Mouse (Mus musculus): ENCODE results near the gene Slc16a13.

Slc16a13 gene

DNA sequence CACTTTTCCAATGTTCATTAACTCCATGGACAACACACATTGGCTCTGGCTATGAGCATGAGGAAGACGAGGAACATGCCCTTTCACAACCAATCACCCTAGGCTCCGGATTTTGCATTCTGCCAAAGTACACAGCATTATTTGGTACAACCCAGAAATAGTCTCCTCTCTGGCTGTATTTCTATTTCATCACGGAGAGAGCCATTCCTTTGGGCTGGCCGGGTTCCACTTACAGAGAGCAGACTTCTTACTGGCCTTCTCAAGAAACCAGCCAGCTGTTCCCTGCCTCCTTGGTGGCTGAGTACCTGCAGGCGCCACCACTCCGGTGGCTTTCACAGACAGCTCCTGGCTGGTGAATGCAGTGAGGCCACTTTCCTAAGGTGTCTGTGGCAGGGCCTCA is 8.4 kb downstream of the Slc16a13 start, which contains the start of gene Slc16a11:
Gene Slc16a11, plus strand, starts transcription at position 330 of the 400 bp plus-strand sequence.
- DNase-seq (ENCODE audit: low spot score in 2 of 2) = peak in 1 of 2 experiments; percentile 25

DNA sequence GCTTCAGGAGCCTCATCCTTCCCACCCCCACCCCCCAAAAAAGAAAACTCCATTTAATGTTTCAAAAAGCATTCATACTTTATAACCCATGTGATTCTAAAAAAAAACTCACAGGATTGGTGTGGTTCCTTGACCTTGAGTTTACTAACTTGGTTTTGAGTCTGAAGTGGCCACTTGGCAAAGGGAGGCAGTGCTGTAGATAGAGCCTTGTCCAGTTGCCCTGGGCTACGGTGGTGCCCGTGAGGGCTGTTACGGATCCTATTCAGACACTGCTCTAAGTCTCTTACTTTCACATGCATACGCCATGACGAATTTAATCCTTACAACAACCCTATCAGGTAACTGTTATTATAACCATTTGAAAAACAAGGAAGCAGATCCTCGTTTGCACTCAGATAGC is 8.9 kb downstream of the Slc16a13 start:
- DNase-seq (ENCODE audit: low spot score in 2 of 2) = no peak

GRCm38 (mm10) chr11:70210681-70211080 is 10.2 kb downstream of the Slc16a13 start:
- no peak for DNase-seq (ENCODE audit: low spot score in 2 of 2)

- DNase-seq (ENCODE audit: low spot score in 2 of 2) = no peak
These were observed 12.0 kb downstream of the Slc16a13 start for GRCm38 (mm10) chr11:70208778-70209388.

GRCm38 (mm10) chr11:70207283-70207682 is 13.6 kb downstream of the Slc16a13 start:
- peak in 1 of 2 experiments; percentile 31 for DNase-seq (ENCODE audit: low spot score in 2 of 2)

GRCm38 (mm10) chr11:70206801-70207200 is 14.1 kb downstream of the Slc16a13 start:
- DNase-seq (ENCODE audit: low spot score in 2 of 2) = no peak

DNA sequence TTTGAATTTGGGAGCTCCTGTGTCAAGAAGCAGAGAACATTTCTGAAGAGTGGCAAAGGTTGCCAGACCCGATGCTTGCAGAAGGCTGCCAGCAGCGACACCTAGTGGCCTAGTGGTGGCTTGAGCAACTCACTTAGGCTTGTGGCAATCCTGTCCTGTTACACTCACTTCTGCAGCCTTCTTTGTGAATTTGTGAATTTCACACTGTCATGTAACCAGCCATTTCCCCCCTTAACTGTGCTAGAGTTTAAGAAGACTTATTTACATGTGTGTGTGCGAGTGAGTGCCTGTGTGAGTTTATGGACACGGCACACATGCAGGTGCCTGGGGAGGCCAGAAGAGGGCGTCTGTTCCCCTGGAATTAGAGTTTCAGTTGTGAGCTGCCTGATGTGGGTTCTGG is 19.2 kb downstream of the Slc16a13 start:
- DNase-seq (ENCODE audit: low spot score in 2 of 2) = peak; percentile 36 to 68

DNA sequence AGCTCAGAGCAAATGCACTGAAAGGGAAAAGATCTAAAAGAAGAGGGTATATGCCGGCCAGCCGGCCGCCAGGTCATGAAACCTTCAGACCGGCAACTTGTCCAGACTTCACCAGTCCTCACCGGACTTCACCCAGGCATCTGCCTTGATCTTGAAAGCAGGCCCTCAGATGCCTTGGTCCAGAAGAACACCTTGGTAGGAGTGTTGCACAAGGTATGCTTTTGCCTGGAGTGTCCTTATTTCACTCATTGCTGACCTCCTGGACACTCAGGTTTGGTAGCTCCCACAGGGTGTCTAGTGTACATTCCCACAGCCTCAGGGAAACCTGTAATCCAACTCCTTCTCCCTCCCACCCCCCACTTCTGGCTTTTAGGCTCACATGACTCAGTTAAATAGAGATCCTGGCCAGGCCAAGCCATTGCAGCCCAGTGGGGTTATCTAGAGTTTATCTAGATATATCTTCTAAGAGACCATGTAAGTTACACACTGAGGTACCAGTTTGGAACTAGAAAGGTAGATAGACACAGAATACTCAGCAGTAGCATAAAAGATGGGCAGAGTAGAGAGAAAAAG is 20.7 kb downstream of the Slc16a13 start:
- DNase-seq (ENCODE audit: low spot score in 2 of 2) = no peak

GRCm38 (mm10) chr11:70199107-70199506 is 21.8 kb downstream of the Slc16a13 start:
- DNase-seq (ENCODE audit: low spot score in 2 of 2) = no peak

DNA sequence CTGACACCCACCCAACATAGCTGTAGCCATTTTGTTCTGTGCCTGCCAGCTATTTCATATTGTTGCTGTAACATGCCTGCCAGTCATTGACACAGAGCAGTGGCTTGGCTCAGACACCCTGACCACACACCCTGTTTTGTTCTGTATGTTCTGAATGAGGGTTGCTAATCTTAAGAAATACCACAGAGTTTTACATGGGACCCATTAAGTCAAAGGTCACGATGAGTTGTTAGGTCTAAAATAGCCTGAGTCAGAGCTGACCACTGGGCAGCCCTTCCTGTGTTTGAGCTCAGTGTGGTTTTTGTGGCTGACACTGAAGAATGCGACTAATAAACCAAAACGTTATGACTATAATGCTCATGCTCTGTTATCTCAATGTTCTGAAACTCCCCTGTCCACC is 22.5 kb downstream of the Slc16a13 start:
- DNase-seq (ENCODE audit: low spot score in 2 of 2) = no peak

GRCm38 (mm10) chr11:70193354-70194285 is 27.2 kb downstream of the Slc16a13 start:
- no peak for DNase-seq (ENCODE audit: low spot score in 2 of 2)

DNA sequence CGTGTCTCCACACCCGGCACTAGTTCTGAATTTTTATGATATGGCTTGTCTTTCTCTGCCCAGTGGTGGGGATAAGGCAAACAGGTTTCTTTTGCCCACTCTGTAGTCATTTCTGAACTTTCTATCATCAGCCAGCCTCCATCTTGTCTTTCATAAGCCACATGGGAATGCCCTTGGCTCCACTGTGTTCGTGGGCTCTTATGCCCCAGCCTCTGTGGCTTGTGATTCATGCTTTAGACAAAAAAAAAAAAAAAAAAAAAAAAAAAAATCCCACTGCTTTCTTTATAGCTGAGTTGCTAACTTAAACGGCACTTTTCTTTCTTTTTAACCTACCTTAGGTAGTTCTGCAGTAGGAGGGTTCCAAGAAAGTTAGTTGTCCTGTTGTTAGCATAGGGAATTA is 28.7 kb downstream of the Slc16a13 start:
- DNase-seq (ENCODE audit: low spot score in 2 of 2) = no peak

DNA sequence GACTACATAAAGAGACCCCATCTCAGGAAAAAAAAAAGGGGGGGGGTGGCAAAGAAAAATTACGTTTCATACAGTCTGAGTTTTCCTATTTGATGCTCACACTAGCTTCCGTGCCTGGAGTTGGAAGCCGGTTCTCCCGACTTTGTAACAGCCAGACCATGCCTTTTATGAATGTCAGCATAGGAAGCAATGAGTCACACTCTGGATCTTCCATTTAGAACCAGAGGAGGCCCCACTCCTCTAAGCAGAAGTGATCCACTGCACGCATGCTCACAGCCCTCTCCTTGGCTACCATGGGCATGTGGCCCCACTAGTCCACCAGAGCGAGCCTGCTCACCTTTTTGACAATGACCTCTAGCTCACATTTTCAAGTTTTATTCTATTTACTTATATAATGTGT is 29.7 kb downstream of the Slc16a13 start:
- no peak for DNase-seq (ENCODE audit: low spot score in 2 of 2)

DNA sequence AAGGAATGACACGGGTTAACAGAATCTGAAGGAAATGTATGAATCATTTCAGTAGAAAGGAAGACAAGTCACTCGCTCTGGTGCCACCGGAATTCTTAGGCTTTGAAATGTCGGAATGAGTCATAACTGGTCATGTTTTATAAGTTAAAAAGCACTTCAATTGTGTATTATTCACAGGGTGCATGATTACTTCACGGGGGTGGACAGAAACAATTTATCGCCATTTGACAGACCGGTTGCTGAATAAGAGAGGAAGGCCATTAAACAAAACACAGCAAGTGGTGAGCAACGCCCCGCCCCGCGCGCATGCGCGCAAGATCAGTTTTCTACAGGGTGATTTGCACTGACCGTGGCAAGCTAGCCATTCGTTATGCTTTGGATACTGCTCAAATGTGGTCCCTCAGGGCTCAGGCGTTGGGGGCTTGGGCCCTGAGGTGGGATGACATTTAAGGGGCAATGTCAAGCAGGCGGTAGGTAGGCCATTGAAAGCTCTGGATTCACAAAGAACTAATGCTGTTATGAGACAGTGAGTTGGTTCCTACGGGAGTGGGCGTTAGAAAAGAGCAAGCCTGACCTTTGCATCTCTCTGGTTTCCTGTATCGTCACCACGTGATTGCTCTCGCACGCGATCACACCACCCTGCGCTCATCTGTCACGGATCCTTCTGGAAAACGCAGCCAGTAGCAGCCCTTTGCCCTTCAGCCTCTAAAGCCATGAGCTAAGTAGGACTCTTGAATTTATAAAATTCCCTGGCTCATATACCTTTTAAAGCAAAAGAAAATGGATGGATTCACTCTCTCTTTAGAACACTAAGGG is 31.3 kb downstream of the Slc16a13 start:
- DNase-seq (ENCODE audit: low spot score in 2 of 2) = no peak

DNA sequence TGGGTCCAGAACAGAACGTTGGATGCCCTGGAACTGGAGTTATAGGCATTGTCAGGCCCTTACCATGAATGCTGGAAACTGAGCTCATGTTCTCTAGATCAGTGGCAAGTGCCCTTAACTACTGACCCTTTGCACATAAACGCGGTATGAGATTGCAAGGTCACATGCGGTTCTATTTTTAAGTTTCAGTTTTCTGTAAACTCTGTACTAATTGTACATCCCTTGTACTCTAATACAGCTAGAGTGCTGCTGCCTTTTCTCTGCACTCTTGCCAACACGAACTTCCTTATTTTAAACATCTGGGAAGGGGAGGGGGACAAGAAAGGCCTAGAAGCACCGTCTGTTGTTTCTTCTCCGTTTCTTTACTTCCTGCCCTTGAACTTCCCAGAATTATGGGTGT is 35.7 kb downstream of the Slc16a13 start:
- peak in 1 of 2 experiments; percentile 45 for DNase-seq (ENCODE audit: low spot score in 2 of 2)

DNA sequence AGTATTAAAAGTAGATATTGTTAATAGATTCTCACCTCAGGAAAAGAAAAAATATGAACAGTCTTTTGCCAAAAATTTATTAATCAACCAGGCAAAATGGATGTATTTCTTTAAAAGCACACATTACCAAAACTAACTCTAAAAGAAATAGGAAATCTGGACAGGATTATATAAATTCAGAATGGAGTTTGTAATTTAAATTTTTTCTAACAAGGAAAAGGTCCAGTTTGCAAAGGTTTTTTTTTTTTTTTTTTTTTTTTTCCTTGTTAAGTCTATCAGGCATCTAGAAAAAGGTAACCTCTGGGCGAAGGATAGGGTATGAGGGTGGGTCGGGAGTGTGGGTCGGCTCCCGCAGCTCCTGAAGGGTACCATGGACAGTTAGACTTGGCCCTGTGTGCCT is 40.4 kb downstream of the Slc16a13 start:
- no peak for DNase-seq (ENCODE audit: low spot score in 2 of 2)

DNA sequence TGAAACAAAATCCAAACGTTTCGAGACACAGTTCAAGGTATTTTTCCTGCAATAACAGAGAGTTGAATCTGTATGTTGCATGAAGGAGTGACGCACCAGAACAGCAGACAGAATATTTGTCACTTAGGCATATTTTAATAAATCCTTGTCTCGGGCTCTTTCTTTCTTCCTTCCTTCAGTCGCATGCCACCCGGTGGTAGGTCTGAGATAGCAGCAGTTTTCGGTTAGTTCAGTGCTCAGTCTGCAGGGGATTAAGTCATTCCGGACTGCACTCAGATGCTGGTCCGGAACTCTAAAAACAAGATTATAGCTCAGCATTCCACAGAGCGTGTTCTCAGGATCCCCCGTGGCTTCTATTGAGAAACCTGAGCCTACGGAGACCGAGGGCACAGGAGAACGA is 41.5 kb downstream of the Slc16a13 start:
- no peak for DNase-seq (ENCODE audit: low spot score in 2 of 2)

DNA sequence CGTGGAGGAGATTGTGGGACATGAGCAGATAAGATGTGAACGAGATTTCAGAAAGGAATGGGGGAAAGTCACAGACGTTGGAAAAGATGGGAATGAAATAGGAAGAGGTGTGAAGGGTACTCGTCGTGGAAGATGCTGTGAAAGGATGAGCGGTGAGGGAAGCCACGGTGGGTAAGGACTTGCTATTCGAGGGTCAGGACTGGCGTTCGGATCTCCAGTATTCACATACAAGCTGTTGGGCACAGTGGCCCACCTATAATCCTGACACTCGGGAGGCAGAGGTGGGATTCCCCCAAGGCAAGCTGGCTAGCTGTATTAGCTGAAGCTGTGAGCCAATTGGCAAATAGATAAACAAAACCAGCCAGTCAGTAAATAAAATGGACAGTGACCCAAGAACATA is 42.1 kb downstream of the Slc16a13 start:
- no peak for DNase-seq (ENCODE audit: low spot score in 2 of 2)

GRCm38 (mm10) chr11:70178311-70178710 is 42.6 kb downstream of the Slc16a13 start:
- no peak for DNase-seq (ENCODE audit: low spot score in 2 of 2)

DNA sequence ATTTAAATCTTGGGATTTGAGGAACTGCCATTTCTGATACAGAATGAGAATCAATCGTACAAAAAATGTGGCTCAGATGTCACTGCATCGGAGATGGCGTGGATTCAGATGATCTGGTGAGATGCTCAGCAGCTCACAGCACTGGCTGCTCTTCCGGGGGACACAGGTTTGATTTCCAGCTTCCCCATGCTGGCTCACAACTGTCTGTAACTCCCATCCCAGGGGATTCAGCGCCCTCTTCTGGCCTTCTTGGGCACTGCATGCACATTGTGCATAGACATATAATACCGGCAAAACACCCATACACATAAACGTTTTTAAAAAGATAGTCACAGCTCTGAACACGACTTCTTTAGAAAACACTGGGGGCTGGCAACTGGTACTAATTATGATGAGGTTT is 43.2 kb downstream of the Slc16a13 start:
- DNase-seq (ENCODE audit: low spot score in 2 of 2) = no peak

- no peak for DNase-seq (ENCODE audit: low spot score in 2 of 2)
These were observed 46.4 kb downstream of the Slc16a13 start for GRCm38 (mm10) chr11:70174491-70174890.

GRCm38 (mm10) chr11:70172298-70172697 is 48.6 kb downstream of the Slc16a13 start:
- no peak for DNase-seq (ENCODE audit: low spot score in 2 of 2)

All from heart, adult 9 months (tissue).